Mouse (Mus musculus): ENCODE data around the gene Acsm2.
A peak's percentile ranks its signal among the peaks of the same experiment; 100 is the strongest.

DNA sequence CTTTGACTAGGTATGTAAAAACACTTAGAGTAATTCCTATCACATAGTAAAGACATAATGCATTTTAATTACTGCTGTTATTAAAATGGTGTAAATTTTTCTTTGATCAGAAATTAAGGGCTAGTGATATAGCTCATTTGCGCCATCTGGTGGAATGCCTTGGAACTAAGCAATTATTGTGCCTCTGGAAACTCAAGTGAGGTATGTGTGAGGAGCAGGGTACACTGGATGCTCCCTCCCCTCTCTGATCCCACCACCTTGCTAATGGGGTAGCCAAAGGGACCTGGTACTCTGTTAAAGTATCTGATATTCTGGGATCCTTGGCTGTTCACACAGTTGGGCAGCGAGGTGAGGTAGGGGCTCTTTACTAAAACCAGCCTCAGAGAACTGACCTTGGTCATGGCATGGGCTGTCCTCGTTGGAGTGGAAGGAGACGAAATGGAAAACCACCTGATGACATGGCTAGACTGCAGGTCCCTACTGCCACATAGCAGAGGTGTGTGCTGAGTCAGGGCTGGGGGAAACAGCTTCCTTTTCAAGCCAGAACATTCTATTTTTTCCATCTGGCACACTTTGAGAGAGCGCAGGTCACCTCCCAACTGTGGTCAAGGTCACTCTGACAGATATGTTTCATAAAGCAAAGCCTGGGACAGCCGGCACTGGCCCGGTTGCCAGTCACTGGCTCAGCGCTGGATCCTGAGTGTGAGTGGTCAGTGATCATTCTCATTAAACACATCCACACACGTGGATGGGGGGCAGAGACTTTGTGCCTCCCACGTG is 38.5 kb upstream of the Acsm2 start:
- no peak for TF ChIP-seq POLR2A (IDR thresholded peaks at IDR 0.05; ENCODE audit: insufficient read depth, low read depth, low read length)
- TF ChIP-seq CTCF (IDR thresholded peaks at IDR 0.05): peak; percentile 83

All from heart, adult 2 months (tissue).